Mouse (Mus musculus) bone marrow, adult 2 months (tissue): ENCODE data around the gene Gys1. TPM values are rescaled to one million over a fixed set of nuclear protein-coding genes. Genes with fewer than 3 reads are reported as not detected.

ENCODE experiments used
- H3K27ac ChIP-seq: fragments of 200-500 bp; 2 replicates; pipeline ENCODE4 v1.5.1; 2012; ENCODE audit warnings: low read depth, mild to moderate bottlenecking, control low read depth, inconsistent platforms, low read length; ENCODE audit not compliant: control insufficient read depth, poor library complexity, insufficient read depth
- H3K4me1 ChIP-seq: fragments of 200-500 bp; 2 replicates; pipeline ENCODE4 v1.6.1; 2011; ENCODE audit warnings: low read length; ENCODE audit not compliant: control insufficient read depth, insufficient read depth
- H3K4me3 ChIP-seq: fragments of 200-500 bp; replicated peaks from 2 replicates; pipeline ENCODE3; 2011; ENCODE audit warnings: mild to moderate bottlenecking, low read depth, low read length, control low read depth; ENCODE audit not compliant: control insufficient read depth
- CTCF ChIP-seq: fragments of 200-500 bp; IDR thresholded peaks from 2 replicates; pipeline ENCODE4 v1.5.1; 2011; ENCODE audit warnings: low read length, control low read depth; ENCODE audit not compliant: control insufficient read depth, insufficient read depth
- POLR2A ChIP-seq: fragments of 200-500 bp; IDR thresholded peaks from 2 replicates; pipeline ENCODE4 v1.6.1; 2011; ENCODE audit warnings: low read depth, mild to moderate bottlenecking, control low read depth, low read length, borderline replicate concordance; ENCODE audit not compliant: control insufficient read depth
- WGBS: fragments of 180-500 bp; shearing (Covaris S2); methylation state at CpG from one replicate; pipeline ENCODE4 v1.1.7; 2018; 5-methylcytosine and 5-hydroxymethylcytosine counted together
- polyA plus RNA-seq: library from polyadenylated mRNA; stranded (reverse); fragments of >200 nt; gene quantifications from 2 replicates; pipeline ENCODE4 v1.2.4, GENCODE M21; 2011; ENCODE audit warnings: low replicate concordance; ENCODE audit not compliant: missing spikeins, insufficient read depth, insufficient read length

Gene Gys1
- polyA plus RNA-seq, 1 experiment = 17.4 TPM

GRCm38 (mm10) chr7:45487861-45488292 lies 53.2 kb downstream of the Gys1 start:
- no peak for TF ChIP-seq CTCF
- no peak for TF ChIP-seq POLR2A
- Histone ChIP-seq H3K4me1 (no peaks in the 10 kb centered on the region; the same call in 1 of the 2 replicates), H3K4me3 (no peak overlapping the region), H3K27ac (no peak overlapping the region)
- WGBS = 70% methylated on average over 11 of the region's 11 CpGs

- WGBS = 6% methylated on average over 38 of the region's 38 CpGs
- Histone ChIP-seq H3K4me1 (no peaks in the 10 kb centered on the region; the same call in 1 of the 2 replicates), H3K27ac (peak within 1 kb of the TSS; percentile 52), H3K4me3 (peak within 1 kb of the TSS; percentile 86)
- TF ChIP-seq CTCF (no peak), POLR2A (peak; percentile 65; the same call in 1 of the 2 replicates)
These were observed 53.9 kb downstream of the Gys1 start, which contains the start of gene Dhdh for GRCm38 (mm10) chr7:45488293-45489204. Gene Dhdh, minus strand, starts transcription at chr7:45488805.

- no peak for TF ChIP-seq CTCF
- TF ChIP-seq POLR2A = no peak
- H3K27ac ChIP-seq = no peak overlapping the region
- H3K4me1 ChIP-seq = no peaks in the 10 kb centered on the region; the same call in 1 of the 2 replicates
- 63% methylated on average over 7 of the region's 7 CpGs for WGBS
- no peak overlapping the region for H3K4me3 ChIP-seq
These were observed 54.9 kb downstream of the Gys1 start for GRCm38 (mm10) chr7:45489578-45489977.

- H3K27ac ChIP-seq = no peak overlapping the region
- H3K4me1 ChIP-seq = no peaks in the 10 kb centered on the region; the same call in 1 of the 2 replicates
- WGBS = 53% methylated on average over 9 of the region's 9 CpGs
- H3K4me3 ChIP-seq = no peak overlapping the region
- no peak for TF ChIP-seq POLR2A
- TF ChIP-seq CTCF = no peak
These were observed 56.2 kb downstream of the Gys1 start for GRCm38 (mm10) chr7:45490822-45491221.

GRCm38 (mm10) chr7:45491264-45491663 lies 56.6 kb downstream of the Gys1 start:
- H3K4me1 ChIP-seq = no peaks in the 10 kb centered on the region; the same call in 1 of the 2 replicates
- no peak overlapping the region for H3K27ac ChIP-seq
- 7% methylated on average over 3 of the region's 3 CpGs for WGBS
- H3K4me3 ChIP-seq = no peak overlapping the region
- TF ChIP-seq CTCF (no peak), POLR2A (no peak)

GRCm38 (mm10) chr7:45492225-45492844 lies 57.7 kb downstream of the Gys1 start:
- TF ChIP-seq POLR2A = no peak
- TF ChIP-seq CTCF = no peak
- Histone ChIP-seq H3K27ac (no peak overlapping the region), H3K4me3 (no peak overlapping the region), H3K4me1 (no peaks in the 10 kb centered on the region; the same call in 1 of the 2 replicates)
- 92% methylated on average over 8 of the region's 8 CpGs for WGBS

- no peak overlapping the region for H3K4me3 ChIP-seq
- H3K4me1 ChIP-seq = no peaks in the 10 kb centered on the region; the same call in 1 of the 2 replicates
- WGBS = 89% methylated on average over 5 of the region's 5 CpGs
- H3K27ac ChIP-seq = no peak overlapping the region
- TF ChIP-seq POLR2A = no peak
- TF ChIP-seq CTCF = no peak
These were observed 58.3 kb downstream of the Gys1 start for GRCm38 (mm10) chr7:45492951-45493350.

GRCm38 (mm10) chr7:45494548-45494947 lies 59.9 kb downstream of the Gys1 start:
- no peak overlapping the region for H3K27ac ChIP-seq
- no peak overlapping the region for H3K4me3 ChIP-seq
- 87% methylated on average over 9 of the region's 9 CpGs for WGBS
- H3K4me1 ChIP-seq = no peaks in the 10 kb centered on the region
- TF ChIP-seq CTCF (no peak), POLR2A (no peak)
